Mouse (Mus musculus): ENCODE results near the gene Slc35a1.

Slc35a1 gene

GRCm38 (mm10) chr4:34686874-34687567 lies at the start of gene Slc35a1:
Gene Slc35a1 (minus strand): TSS chr4:34687438.
- peak; percentile 52; the same call in 1 of the 2 replicates for TF ChIP-seq GATA4 (IDR thresholded peaks at IDR 0.05; ENCODE audit: insufficient replicate concordance, low read length)

- no peak for TF ChIP-seq GATA4 (IDR thresholded peaks at IDR 0.05; ENCODE audit: insufficient replicate concordance, low read length)
Measured at GRCm38 (mm10) chr4:34734461-34734860, 47.2 kb upstream of the Slc35a1 start.

- no peak for TF ChIP-seq GATA4 (IDR thresholded peaks at IDR 0.05; ENCODE audit: insufficient replicate concordance, low read length)
Measured at GRCm38 (mm10) chr4:34729851-34730341, 42.7 kb upstream of the Slc35a1 start, which contains the start of gene Cfap206. Gene Cfap206 (minus strand): TSS chr4:34730206.

GRCm38 (mm10) chr4:34724306-34724705 lies 37.1 kb upstream of the Slc35a1 start:
- no peak for TF ChIP-seq GATA4 (IDR thresholded peaks at IDR 0.05; ENCODE audit: insufficient replicate concordance, low read length)

GRCm38 (mm10) chr4:34723186-34723585 lies 35.9 kb upstream of the Slc35a1 start:
- TF ChIP-seq GATA4 (IDR thresholded peaks at IDR 0.05; ENCODE audit: insufficient replicate concordance, low read length) = no peak

- TF ChIP-seq GATA4 (IDR thresholded peaks at IDR 0.05; ENCODE audit: insufficient replicate concordance, low read length) = no peak
Measured at GRCm38 (mm10) chr4:34720127-34720895, 33.1 kb upstream of the Slc35a1 start.

- no peak for TF ChIP-seq GATA4 (IDR thresholded peaks at IDR 0.05; ENCODE audit: insufficient replicate concordance, low read length)
Measured at GRCm38 (mm10) chr4:34719421-34719820, 32.2 kb upstream of the Slc35a1 start.

GRCm38 (mm10) chr4:34715062-34715461 lies 27.8 kb upstream of the Slc35a1 start:
- no peak for TF ChIP-seq GATA4 (IDR thresholded peaks at IDR 0.05; ENCODE audit: insufficient replicate concordance, low read length)

GRCm38 (mm10) chr4:34708127-34708526 lies 20.9 kb upstream of the Slc35a1 start:
- no peak for TF ChIP-seq GATA4 (IDR thresholded peaks at IDR 0.05; ENCODE audit: insufficient replicate concordance, low read length)

GRCm38 (mm10) chr4:34707248-34707647 lies 20.0 kb upstream of the Slc35a1 start:
- TF ChIP-seq GATA4 (IDR thresholded peaks at IDR 0.05; ENCODE audit: insufficient replicate concordance, low read length) = no peak

- TF ChIP-seq GATA4 (IDR thresholded peaks at IDR 0.05; ENCODE audit: insufficient replicate concordance, low read length) = no peak
Measured at GRCm38 (mm10) chr4:34703029-34703428, 15.8 kb upstream of the Slc35a1 start.

- no peak for TF ChIP-seq GATA4 (IDR thresholded peaks at IDR 0.05; ENCODE audit: insufficient replicate concordance, low read length)
Measured at GRCm38 (mm10) chr4:34702231-34702630, 15.0 kb upstream of the Slc35a1 start.

GRCm38 (mm10) chr4:34701528-34701927 lies 14.3 kb upstream of the Slc35a1 start:
- TF ChIP-seq GATA4 (IDR thresholded peaks at IDR 0.05; ENCODE audit: insufficient replicate concordance, low read length) = no peak

GRCm38 (mm10) chr4:34688021-34688420 lies 783 bp upstream of the Slc35a1 start:
- no peak for TF ChIP-seq GATA4 (IDR thresholded peaks at IDR 0.05; ENCODE audit: insufficient replicate concordance, low read length)

GRCm38 (mm10) chr4:34680530-34680929 lies 6.7 kb downstream of the Slc35a1 start:
- TF ChIP-seq GATA4 (IDR thresholded peaks at IDR 0.05; ENCODE audit: insufficient replicate concordance, low read length) = no peak

GRCm38 (mm10) chr4:34673721-34674120 lies 13.5 kb downstream of the Slc35a1 start:
- TF ChIP-seq GATA4 (IDR thresholded peaks at IDR 0.05; ENCODE audit: insufficient replicate concordance, low read length) = no peak

Data from liver, adult (tissue).